Mouse (Mus musculus) liver, adult 10 weeks (tissue): Measurements from ENCODE around the gene Dusp15. TPM values are rescaled to one million over a fixed set of nuclear protein-coding genes. Genes with fewer than 3 reads are reported as not detected.

ENCODE experiments used
- polyA plus RNA-seq: library from polyadenylated mRNA; stranded (reverse); fragments of 350-450 nt; fragmentation: Illumina TruSeq; extraction: RNeasy Lipid Tissue Mini Kit (QIAGEN cat#74804); gene quantifications from one replicate; pipeline ENCODE4 v1.2.3, GENCODE M21; 2014; ENCODE audit warnings: low read depth, low replicate concordance

Dusp15 gene
- polyA plus RNA-seq: not detected

DNA sequence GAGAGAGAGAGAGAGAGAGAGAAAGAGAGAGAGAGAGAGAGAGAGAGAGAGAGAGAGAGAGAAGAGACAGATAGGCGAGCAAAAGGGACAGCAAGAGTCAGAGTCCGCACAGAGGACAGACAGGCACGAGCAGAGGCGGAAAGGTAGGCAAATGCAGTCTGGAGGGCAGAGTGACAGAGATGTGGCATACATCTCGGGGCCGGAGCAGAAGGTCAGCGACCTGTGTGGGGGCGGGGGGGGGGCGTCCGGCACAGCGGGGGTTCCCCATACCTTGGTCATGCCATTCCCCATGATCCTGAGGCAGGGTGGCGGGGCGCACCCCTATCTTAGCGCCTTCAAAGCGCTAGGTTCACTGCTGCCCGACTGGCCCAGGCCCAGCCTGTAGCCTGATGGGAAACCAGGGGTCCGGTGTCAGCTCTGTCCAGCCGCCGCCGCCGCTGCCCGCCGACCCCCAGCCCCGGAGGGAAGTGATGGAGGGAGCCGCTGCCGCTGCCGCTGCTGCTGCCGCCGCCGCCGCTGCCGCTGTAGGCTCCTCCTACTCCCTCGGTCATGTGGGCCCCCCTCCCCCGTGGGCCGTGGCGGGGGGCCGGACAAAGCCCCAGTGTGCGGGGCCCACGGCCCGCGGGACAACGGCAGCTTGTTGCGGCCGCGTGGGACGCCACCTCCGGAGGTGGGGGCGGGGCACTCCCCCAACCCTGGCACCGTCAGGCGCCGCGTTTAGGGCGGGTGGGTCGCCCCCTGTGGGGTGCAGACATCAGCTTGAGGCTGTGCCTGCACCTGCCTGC, at the start of gene Dusp15:
Gene Dusp15 (minus strand): TSS at position 634 of the 785 bp plus-strand sequence.

DNA sequence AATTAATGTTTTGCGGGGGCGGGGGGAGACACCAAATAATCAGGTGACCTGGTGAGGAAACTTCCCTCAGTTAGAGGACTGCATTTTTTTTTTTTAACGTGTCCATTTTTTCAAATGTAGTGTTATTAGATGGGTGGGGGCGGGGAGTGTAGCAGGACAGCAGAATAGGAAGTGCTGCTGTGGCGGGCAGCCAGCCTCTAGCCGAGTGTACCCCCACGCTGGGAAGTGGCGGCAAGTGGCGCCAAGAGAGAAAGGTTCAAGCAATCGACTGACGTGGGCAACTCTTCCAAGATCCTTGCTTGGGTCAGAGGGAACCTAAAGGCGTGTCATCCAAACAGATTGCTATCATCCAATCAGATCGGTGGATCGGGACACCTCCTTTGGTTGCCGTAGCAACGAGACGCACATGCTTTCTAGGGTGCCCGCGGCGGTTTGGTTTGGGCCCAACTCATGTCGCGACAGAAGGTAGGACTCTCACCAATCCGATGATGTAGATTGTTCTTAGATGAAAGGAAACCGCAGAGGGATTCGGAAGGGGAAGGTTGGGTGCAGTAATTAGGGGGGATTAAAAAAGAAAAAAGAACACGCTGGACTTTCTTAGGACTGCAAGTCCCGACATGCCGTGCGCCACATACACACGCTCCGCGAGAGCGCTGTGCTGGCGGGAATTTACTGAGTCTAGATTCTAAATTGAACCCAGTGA, 10.7 kb upstream of the Dusp15 start, which contains the start of gene Ttll9:
Gene Ttll9 (plus strand): TSS at position 395 of the 703 bp plus-strand sequence.

DNA sequence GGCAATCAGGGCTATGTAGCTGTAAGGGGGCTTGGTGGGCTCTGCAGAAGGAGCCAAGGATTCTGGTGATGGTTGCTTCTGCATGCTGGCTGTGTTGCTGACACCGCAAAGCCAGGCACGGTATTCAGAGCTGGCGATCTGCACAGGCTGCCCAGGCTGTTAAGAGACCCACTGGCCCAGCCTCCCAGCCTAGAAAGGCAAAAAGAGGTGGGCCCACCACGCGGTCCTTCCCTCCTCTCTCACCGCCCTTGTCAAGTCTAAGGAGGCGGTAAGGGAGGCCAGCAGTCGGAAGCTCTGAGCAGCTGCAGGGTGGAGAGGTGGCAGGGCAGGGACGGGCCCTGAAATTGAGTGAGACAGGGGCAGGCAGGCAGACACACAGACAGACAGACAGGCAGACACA, 18.4 kb downstream of the Dusp15 start, which contains the start of gene Foxs1:
Gene Foxs1 (minus strand): TSS at position 161 of the 400 bp plus-strand sequence.

DNA sequence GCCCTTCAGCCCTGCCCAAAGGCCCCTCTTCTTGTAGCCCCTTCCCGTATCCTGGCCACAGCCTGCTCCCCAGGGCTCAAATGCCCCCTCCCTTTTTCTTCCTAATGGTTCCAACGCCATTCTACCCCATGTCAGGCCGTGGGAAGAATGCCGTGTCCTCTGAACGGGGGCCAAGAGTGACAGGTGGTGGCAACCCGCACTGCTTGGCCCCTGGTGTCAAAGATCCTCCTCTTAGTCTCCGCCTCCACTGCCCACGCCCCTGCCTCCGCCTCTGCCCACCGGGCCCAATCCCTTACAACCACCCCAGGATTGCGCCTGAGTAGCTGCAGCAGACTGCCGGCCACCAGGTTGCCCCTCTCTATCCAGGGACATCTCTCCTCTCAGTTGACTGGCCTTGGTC, 40.5 kb downstream of the Dusp15 start, which contains the start of gene Mylk2:
Gene Mylk2 (plus strand): TSS at position 322 of the 400 bp plus-strand sequence.

Other genes starting within 250 kb of the Dusp15 start
- 8.1 TPM for gene Id1, start 215.4 kb downstream of the Dusp15 start, polyA plus RNA-seq
- gene Cox4i2, start 197.5 kb downstream of the Dusp15 start, polyA plus RNA-seq: not detected
- gene Bcl2l1, start 120.0 kb downstream of the Dusp15 start, polyA plus RNA-seq: 12.8 TPM
- gene Tpx2, start 103.7 kb downstream of the Dusp15 start, polyA plus RNA-seq: 0.37 TPM
- not detected for gene Mylk2, start 40.3 kb downstream of the Dusp15 start, polyA plus RNA-seq
- gene Foxs1, start 18.5 kb downstream of the Dusp15 start, polyA plus RNA-seq: not detected
- gene Ttll9, start 10.8 kb upstream of the Dusp15 start, polyA plus RNA-seq: not detected
- 26.6 TPM for gene Pdrg1, start 63.7 kb upstream of the Dusp15 start, polyA plus RNA-seq
- gene Xkr7, start 80.2 kb upstream of the Dusp15 start, polyA plus RNA-seq: not detected
- gene Ccm2l, start 114.3 kb upstream of the Dusp15 start, polyA plus RNA-seq: 1.2 TPM
- 0.72 TPM for gene Hck, start 156.8 kb upstream of the Dusp15 start, polyA plus RNA-seq
- gene Tm9sf4, start 209.6 kb upstream of the Dusp15 start, polyA plus RNA-seq: 18.9 TPM